Mouse (Mus musculus): Measurements from ENCODE around the gene Lats1. TPM values are rescaled to one million over a fixed set of nuclear protein-coding genes. Genes with fewer than 3 reads are reported as not detected.

Lats1 gene
- polyA plus RNA-seq, 1 experiment from 2014 or later: 6.0 TPM

- Histone ChIP-seq H3K36me3 (ENCODE audit: control insufficient read depth, insufficient read depth, low read length) (peaks cover 90% of the 10 kb centered on the region), H3K9me3 (ENCODE audit: control insufficient read depth, low read length) (no peaks in the 10 kb centered on the region)
- no peak for ATAC-seq (ENCODE audit: insufficient number of reproducible peaks, insufficient read depth, low FRiP score, low read depth)
Observed at GRCm38 (mm10) chr10:7695286-7695685, 14.3 kb downstream of the Lats1 start.

DNA sequence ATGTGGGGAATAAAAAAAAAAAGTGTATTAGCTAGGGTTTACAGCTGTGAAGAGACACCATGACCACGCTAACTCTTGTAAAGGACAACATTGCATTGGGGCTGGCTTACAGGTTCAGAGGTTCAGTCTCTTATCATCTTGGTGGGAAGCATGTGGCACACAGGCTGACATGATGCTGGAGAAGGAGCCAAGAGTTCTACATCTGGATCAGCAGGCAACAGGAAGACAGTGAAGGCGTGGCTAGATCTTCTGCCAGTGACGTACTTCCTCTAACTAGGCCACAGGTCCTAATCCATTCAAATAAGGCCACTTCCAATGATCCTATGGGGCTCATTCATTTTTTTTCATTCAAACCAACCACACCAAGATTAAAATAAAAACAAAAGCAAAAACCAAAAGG lies 19.1 kb downstream of the Lats1 start:
- Histone ChIP-seq H3K4me3 (ENCODE audit: control insufficient read depth in 1 of 2, insufficient read depth in 1 of 2, low read depth in 1 of 2, low read length in 2 of 2) (no peak overlapping the region), H3K4me2 (ENCODE audit: low read length) (no peak overlapping the region), H3K4me1 (ENCODE audit: control insufficient read depth in 2 of 2, insufficient read depth in 2 of 2, low read length in 2 of 2) (no peaks in the 10 kb centered on the region), H3K36me3 (ENCODE audit: control insufficient read depth, insufficient read depth, low read length) (peaks cover 96% of the 10 kb centered on the region), H3K9me3 (ENCODE audit: control insufficient read depth, low read length) (no peaks in the 10 kb centered on the region), H3K27ac (replicated peaks in 1 of 2; ENCODE audit: control insufficient read depth in 1 of 2, insufficient read depth in 1 of 2, low read depth in 2 of 2, low read length in 2 of 2) (no peak overlapping the region), H3K9ac (ENCODE audit: low read length) (no peak overlapping the region), H3K27me3 (ENCODE audit: control insufficient read depth, insufficient read depth, low read length) (no peaks in the 10 kb centered on the region)
- no peak for ATAC-seq (ENCODE audit: insufficient number of reproducible peaks, insufficient read depth, low FRiP score, low read depth)
- WGBS: 81% methylated on average over 3 of the region's 3 CpGs

More at GRCm38 (mm10) chr10:7695286-7695685, 14.3 kb downstream of the Lats1 start:
- Histone ChIP-seq H3K4me2 (ENCODE audit: low read length) (no peak overlapping the region), H3K27ac (replicated peaks in 1 of 2; ENCODE audit: control insufficient read depth in 1 of 2, insufficient read depth in 1 of 2, low read depth in 2 of 2, low read length in 2 of 2) (no peak overlapping the region), H3K9ac (ENCODE audit: low read length) (no peak overlapping the region), H3K4me3 (ENCODE audit: control insufficient read depth in 1 of 2, insufficient read depth in 1 of 2, low read depth in 1 of 2, low read length in 2 of 2) (no peak overlapping the region), H3K4me1 (ENCODE audit: control insufficient read depth in 2 of 2, insufficient read depth in 2 of 2, low read length in 2 of 2) (peaks cover 0 to 7% of the 10 kb centered on the region in 2 experiments; a peak in 2 of 4 replicates), H3K27me3 (ENCODE audit: control insufficient read depth, insufficient read depth, low read length) (no peaks in the 10 kb centered on the region)

- Histone ChIP-seq H3K9me3 (ENCODE audit: control insufficient read depth, low read length) (no peaks in the 10 kb centered on the region), H3K9ac (ENCODE audit: low read length) (no peak overlapping the region), H3K4me2 (ENCODE audit: low read length) (no peak overlapping the region), H3K27ac (replicated peaks in 1 of 2; ENCODE audit: control insufficient read depth in 1 of 2, insufficient read depth in 1 of 2, low read depth in 2 of 2, low read length in 2 of 2) (no peak overlapping the region), H3K27me3 (ENCODE audit: control insufficient read depth, insufficient read depth, low read length) (no peaks in the 10 kb centered on the region), H3K4me3 (ENCODE audit: control insufficient read depth in 1 of 2, insufficient read depth in 1 of 2, low read depth in 1 of 2, low read length in 2 of 2) (no peak overlapping the region), H3K4me1 (ENCODE audit: control insufficient read depth in 2 of 2, insufficient read depth in 2 of 2, low read length in 2 of 2) (no peaks in the 10 kb centered on the region), H3K36me3 (ENCODE audit: control insufficient read depth, insufficient read depth, low read length) (peaks cover 97% of the 10 kb centered on the region)
- no peak for ATAC-seq (ENCODE audit: insufficient number of reproducible peaks, insufficient read depth, low FRiP score, low read depth)
- 85% methylated on average over 6 of the region's 6 CpGs for WGBS
Observed at GRCm38 (mm10) chr10:7702586-7702985, 21.6 kb downstream of the Lats1 start.

DNA sequence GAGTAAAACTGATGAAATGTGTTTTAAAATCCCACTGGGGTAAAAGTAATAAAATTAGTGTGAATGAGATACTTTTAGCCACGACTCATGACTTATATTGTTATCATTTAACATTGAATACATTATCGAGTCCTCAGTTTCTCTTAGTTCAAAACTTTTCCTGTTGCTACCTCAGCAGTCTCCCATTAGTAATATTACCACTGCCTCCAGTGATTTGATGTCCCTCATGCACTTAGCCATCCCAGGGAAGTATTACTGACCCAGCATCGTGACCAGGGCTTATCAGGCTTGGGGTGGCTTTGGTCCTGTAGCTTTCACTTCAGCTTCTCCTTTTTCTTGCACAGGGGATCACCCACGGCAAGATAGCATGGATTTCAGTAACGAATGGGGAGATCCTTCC lies 29.1 kb downstream of the Lats1 start:
- no peaks in the 10 kb centered on the region for H3K27me3 ChIP-seq (ENCODE audit: control insufficient read depth, insufficient read depth, low read length)
- no peak overlapping the region for H3K9ac ChIP-seq (ENCODE audit: low read length)
- H3K36me3 ChIP-seq (ENCODE audit: control insufficient read depth, insufficient read depth, low read length): peaks cover 91% of the 10 kb centered on the region
- no peak overlapping the region for H3K4me3 ChIP-seq (ENCODE audit: control insufficient read depth in 1 of 2, insufficient read depth in 1 of 2, low read depth in 1 of 2, low read length in 2 of 2)
- H3K4me1 ChIP-seq (ENCODE audit: control insufficient read depth in 2 of 2, insufficient read depth in 2 of 2, low read length in 2 of 2): no peaks in the 10 kb centered on the region
- no peak overlapping the region for H3K27ac ChIP-seq (replicated peaks in 1 of 2; ENCODE audit: control insufficient read depth in 1 of 2, insufficient read depth in 1 of 2, low read depth in 2 of 2, low read length in 2 of 2)
- no peak for ATAC-seq (ENCODE audit: insufficient number of reproducible peaks, insufficient read depth, low FRiP score, low read depth)
- WGBS: 91% methylated on average over 5 of the region's 5 CpGs
- no peaks in the 10 kb centered on the region for H3K9me3 ChIP-seq (ENCODE audit: control insufficient read depth, low read length)
- no peak overlapping the region for H3K4me2 ChIP-seq (ENCODE audit: low read length)

DNA sequence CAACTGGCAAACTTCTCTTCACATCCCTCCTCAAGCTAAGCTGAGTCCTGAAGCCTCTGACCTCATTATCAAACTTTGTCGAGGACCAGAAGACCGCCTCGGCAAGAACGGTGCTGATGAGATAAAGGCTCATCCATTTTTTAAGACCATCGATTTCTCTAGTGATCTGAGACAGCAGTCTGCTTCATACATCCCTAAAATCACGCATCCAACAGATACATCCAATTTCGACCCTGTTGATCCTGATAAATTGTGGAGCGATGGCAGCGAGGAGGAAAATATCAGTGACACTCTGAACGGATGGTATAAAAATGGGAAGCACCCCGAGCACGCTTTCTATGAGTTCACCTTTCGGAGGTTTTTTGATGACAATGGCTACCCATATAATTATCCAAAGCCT lies 31.5 kb downstream of the Lats1 start:
- no peaks in the 10 kb centered on the region for H3K4me1 ChIP-seq (ENCODE audit: control insufficient read depth in 2 of 2, insufficient read depth in 2 of 2, low read length in 2 of 2)
- H3K27ac ChIP-seq (replicated peaks in 1 of 2; ENCODE audit: control insufficient read depth in 1 of 2, insufficient read depth in 1 of 2, low read depth in 2 of 2, low read length in 2 of 2): no peak overlapping the region
- ATAC-seq (ENCODE audit: insufficient number of reproducible peaks, insufficient read depth, low FRiP score, low read depth): no peak
- 87% methylated on average over 13 of the region's 13 CpGs for WGBS
- H3K4me2 ChIP-seq (ENCODE audit: low read length): no peak overlapping the region
- no peak overlapping the region for H3K4me3 ChIP-seq (ENCODE audit: control insufficient read depth in 1 of 2, insufficient read depth in 1 of 2, low read depth in 1 of 2, low read length in 2 of 2)
- H3K9ac ChIP-seq (ENCODE audit: low read length): no peak overlapping the region
- no peaks in the 10 kb centered on the region for H3K9me3 ChIP-seq (ENCODE audit: control insufficient read depth, low read length)
- H3K27me3 ChIP-seq (ENCODE audit: control insufficient read depth, insufficient read depth, low read length): no peaks in the 10 kb centered on the region
- peaks cover 81% of the 10 kb centered on the region for H3K36me3 ChIP-seq (ENCODE audit: control insufficient read depth, insufficient read depth, low read length)

GRCm38 (mm10) chr10:7715056-7715455 lies 34.0 kb downstream of the Lats1 start:
- H3K27me3 ChIP-seq (ENCODE audit: control insufficient read depth, insufficient read depth, low read length): no peaks in the 10 kb centered on the region
- no peaks in the 10 kb centered on the region for H3K4me1 ChIP-seq (ENCODE audit: control insufficient read depth in 2 of 2, insufficient read depth in 2 of 2, low read length in 2 of 2)
- H3K9ac ChIP-seq (ENCODE audit: low read length): no peak overlapping the region
- 84% methylated on average over 7 of the region's 7 CpGs for WGBS
- H3K9me3 ChIP-seq (ENCODE audit: control insufficient read depth, low read length): no peaks in the 10 kb centered on the region
- no peak overlapping the region for H3K4me2 ChIP-seq (ENCODE audit: low read length)
- H3K36me3 ChIP-seq (ENCODE audit: control insufficient read depth, insufficient read depth, low read length): peaks cover 61% of the 10 kb centered on the region
- no peak for ATAC-seq (ENCODE audit: insufficient number of reproducible peaks, insufficient read depth, low FRiP score, low read depth)
- H3K4me3 ChIP-seq (ENCODE audit: control insufficient read depth in 1 of 2, insufficient read depth in 1 of 2, low read depth in 1 of 2, low read length in 2 of 2): no peak overlapping the region
- H3K27ac ChIP-seq (replicated peaks in 1 of 2; ENCODE audit: control insufficient read depth in 1 of 2, insufficient read depth in 1 of 2, low read depth in 2 of 2, low read length in 2 of 2): no peak overlapping the region

GRCm38 (mm10) chr10:7725751-7726500 lies 44.9 kb downstream of the Lats1 start, which contains the start of gene Katna1:
TSS of gene Katna1 (plus strand) at chr10:7726000.
- peak within 1 kb of the TSS; percentile 69 to 76 for H3K4me3 ChIP-seq (ENCODE audit: control insufficient read depth in 1 of 2, insufficient read depth in 1 of 2, low read depth in 1 of 2, low read length in 2 of 2)
- H3K36me3 ChIP-seq (ENCODE audit: control insufficient read depth, insufficient read depth, low read length): no peaks in the 10 kb centered on the region
- no peaks in the 10 kb centered on the region for H3K27me3 ChIP-seq (ENCODE audit: control insufficient read depth, insufficient read depth, low read length)
- H3K27ac ChIP-seq (replicated peaks in 1 of 2; ENCODE audit: control insufficient read depth in 1 of 2, insufficient read depth in 1 of 2, low read depth in 2 of 2, low read length in 2 of 2): peak within 1 kb of the TSS in 1 of 2 experiments; percentile 28; a peak in 2 of 4 replicates
- ATAC-seq (ENCODE audit: insufficient number of reproducible peaks, insufficient read depth, low FRiP score, low read depth): peak; percentile 98
- under 1% methylated on average over 49 of the region's 49 CpGs for WGBS
- peaks cover 0 to 3% of the 10 kb centered on the region in 2 experiments; a peak in 2 of 4 replicates for H3K4me1 ChIP-seq (ENCODE audit: control insufficient read depth in 2 of 2, insufficient read depth in 2 of 2, low read length in 2 of 2)
- H3K9me3 ChIP-seq (ENCODE audit: control insufficient read depth, low read length): no peaks in the 10 kb centered on the region
- H3K4me2 ChIP-seq (ENCODE audit: low read length): peak within 1 kb of the TSS; percentile 92
- H3K9ac ChIP-seq (ENCODE audit: low read length): peak within 1 kb of the TSS; percentile 78

DNA sequence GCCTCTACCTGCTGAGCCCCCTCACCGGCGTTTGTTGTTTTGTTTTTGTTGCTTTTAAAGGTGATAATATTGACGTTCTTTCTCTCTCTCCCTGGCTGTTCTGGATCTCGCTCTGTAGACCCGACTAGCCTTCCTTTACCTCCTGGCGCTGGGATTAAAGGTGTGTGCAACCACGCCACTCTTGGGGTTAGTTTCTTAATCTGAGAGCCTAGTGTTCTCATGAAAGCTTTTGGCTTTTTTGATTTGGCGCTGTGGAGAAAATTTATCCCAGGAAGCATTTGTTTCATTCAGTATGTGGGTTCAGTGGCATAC lies 45.4 kb downstream of the Lats1 start:
- H3K27ac ChIP-seq (replicated peaks in 1 of 2; ENCODE audit: control insufficient read depth in 1 of 2, insufficient read depth in 1 of 2, low read depth in 2 of 2, low read length in 2 of 2): no peak overlapping the region; a peak in 1 of 4 replicates
- WGBS: 1% methylated on average over 8 of the region's 8 CpGs

More for the DNA sequence above, 45.4 kb downstream of the Lats1 start:
- Histone ChIP-seq H3K27me3 (ENCODE audit: control insufficient read depth, insufficient read depth, low read length) (no peaks in the 10 kb centered on the region), H3K36me3 (ENCODE audit: control insufficient read depth, insufficient read depth, low read length) (no peaks in the 10 kb centered on the region), H3K4me3 (ENCODE audit: control insufficient read depth in 1 of 2, insufficient read depth in 1 of 2, low read depth in 1 of 2, low read length in 2 of 2) (peak overlapping the region; percentile 69 to 76), H3K9ac (ENCODE audit: low read length) (peak overlapping the region; percentile 78), H3K4me1 (ENCODE audit: control insufficient read depth in 2 of 2, insufficient read depth in 2 of 2, low read length in 2 of 2) (peaks cover 0 to 3% of the 10 kb centered on the region in 2 experiments; a peak in 2 of 4 replicates), H3K9me3 (ENCODE audit: control insufficient read depth, low read length) (no peaks in the 10 kb centered on the region), H3K4me2 (ENCODE audit: low read length) (peak overlapping the region; percentile 92)
- ATAC-seq (ENCODE audit: insufficient number of reproducible peaks, insufficient read depth, low FRiP score, low read depth): no peak
